Mouse (Mus musculus) MEL (cell line): Measurements from ENCODE around the gene Slc35d2. TPM values are rescaled to one million over a fixed set of nuclear protein-coding genes. Genes with fewer than 3 reads are reported as not detected.

Experiments
- DNase-seq: peaks from one replicate; pipeline ENCODE4 v3.0.0; 2011; ENCODE audit warnings: low read depth, low spot score
- H3K27ac ChIP-seq: 2 replicates; pipeline ENCODE4 v1.5.1; 2012; ENCODE audit warnings: low read depth, mild to moderate bottlenecking, control low read depth, low read length, moderate library complexity; ENCODE audit not compliant: control insufficient read depth
- H3K27me3 ChIP-seq, 2 experiments: fragments of 150-350 bp in 1 of 2; sonication (generic) in 1 of 2; 2 replicates each; pipeline ENCODE4 v1.6.1; 2012; ENCODE audit warnings: low read length in 2 of 2, mild to moderate bottlenecking in 2 of 2, improper control_type of control experiment in 1 of 2, moderate library complexity in 1 of 2; ENCODE audit not compliant: insufficient read depth in 2 of 2, control insufficient read depth in 1 of 2
- H3K36me3 ChIP-seq, 2 experiments: 2 replicates each; pipeline ENCODE4 v1.6.1; 2012 to 2014; ENCODE audit warnings: low read length in 2 of 2, improper control_type of control experiment in 1 of 2, inconsistent platforms in 1 of 2, mild to moderate bottlenecking in 1 of 2; ENCODE audit not compliant: insufficient read depth in 2 of 2, control insufficient read depth in 1 of 2
- H3K4me1 ChIP-seq, 2 experiments: fragments of 150-350 bp in 1 of 2; sonication (generic) in 1 of 2; 2 replicates each; pipeline ENCODE4 v1.6.1; 2012; ENCODE audit warnings: low read length in 2 of 2, improper control_type of control experiment in 1 of 2, mild to moderate bottlenecking in 1 of 2; ENCODE audit not compliant: insufficient read depth in 2 of 2, control insufficient read depth in 1 of 2
- H3K4me3 ChIP-seq, 2 experiments: fragments of 150-350 bp in 1 of 2; sonication (generic) in 1 of 2; 2 replicates each; pipeline ENCODE4 v1.5.1; 2012; ENCODE audit warnings: low read depth in 2 of 2, low read length in 2 of 2, mild to moderate bottlenecking in 2 of 2, moderate library complexity in 2 of 2, control low read depth in 1 of 2, improper control_type of control experiment in 1 of 2; ENCODE audit not compliant: control insufficient read depth in 1 of 2, insufficient read depth in 1 of 2
- H3K79me2 ChIP-seq: 2 replicates; pipeline ENCODE4 v1.6.1; 2012; ENCODE audit warnings: mild to moderate bottlenecking, low read length, moderate library complexity; ENCODE audit not compliant: control insufficient read depth, poor library complexity, insufficient read depth
- H3K9ac ChIP-seq: 2 replicates; pipeline ENCODE4 v1.6.1; 2012; ENCODE audit warnings: low read depth, mild to moderate bottlenecking, control low read depth, low read length, moderate library complexity; ENCODE audit not compliant: control insufficient read depth, poor library complexity, severe bottlenecking
- H3K9me3 ChIP-seq: fragments of 150-350 bp; sonication (generic); replicated peaks from 2 replicates; pipeline ENCODE4 v1.6.1; 2012; ENCODE audit warnings: mild to moderate bottlenecking, low read length, improper control_type of control experiment, moderate library complexity; ENCODE audit not compliant: insufficient read depth
- CHD1 ChIP-seq: IDR thresholded peaks from 2 replicates; pipeline ENCODE4 v1.6.1; 2012; ENCODE audit warnings: low read depth, mild to moderate bottlenecking, inconsistent platforms, low read length, improper control_type of control experiment
- CHD2 ChIP-seq: IDR thresholded peaks from 2 replicates; pipeline ENCODE4 v1.6.1; 2011; ENCODE audit warnings: low read length, improper control_type of control experiment
- CTCF ChIP-seq, 3 experiments: IDR thresholded peaks in 2 of 3; conservative IDR thresholded peaks in 1 of 3; 2 replicates each; pipeline ENCODE4 v1.5.1; 2011 to 2012; ENCODE audit warnings: low read length in 3 of 3, low read depth in 2 of 3, mild to moderate bottlenecking in 2 of 3, improper control_type of control experiment in 1 of 3, inconsistent platforms in 1 of 3, mixed read lengths in 1 of 3, moderate library complexity in 1 of 3; ENCODE audit not compliant: control insufficient read depth in 1 of 3, insufficient read depth in 1 of 3, poor library complexity in 1 of 3, severe bottlenecking in 1 of 3
- EP300 ChIP-seq, 2 experiments: IDR thresholded peaks; 2 replicates each; pipeline ENCODE4 v1.6.1; 2011; ENCODE audit warnings: improper control_type of control experiment in 2 of 2, low read length in 2 of 2, low read depth in 1 of 2, mild to moderate bottlenecking in 1 of 2
- GABPA ChIP-seq: IDR thresholded peaks from 2 replicates; pipeline ENCODE4 v1.6.1; 2012; ENCODE audit warnings: low read depth, mild to moderate bottlenecking, inconsistent platforms, low read length, improper control_type of control experiment, moderate library complexity
- GATA1 ChIP-seq: IDR thresholded peaks from 2 replicates; pipeline ENCODE4 v1.6.1; 2011; ENCODE audit warnings: low read depth, low read length, improper control_type of control experiment
- JUND ChIP-seq: IDR thresholded peaks from 2 replicates; pipeline ENCODE4 v1.6.1; 2011; ENCODE audit warnings: low read depth, mild to moderate bottlenecking, improper control_type of control experiment, low read length
- KAT2A ChIP-seq: conservative IDR thresholded peaks from 2 replicates; pipeline ENCODE4 v1.6.1; 2012; ENCODE audit warnings: low read depth, low read length, improper control_type of control experiment, inconsistent platforms
- MAFK ChIP-seq: IDR thresholded peaks from 2 replicates; pipeline ENCODE4 v1.6.1; 2011; ENCODE audit warnings: low read depth, mild to moderate bottlenecking, low read length, improper control_type of control experiment, borderline replicate concordance
- MAX ChIP-seq: IDR thresholded peaks from 2 replicates; pipeline ENCODE4 v1.6.1; 2011; ENCODE audit warnings: low read length, improper control_type of control experiment
- MAZ ChIP-seq: IDR thresholded peaks from 2 replicates; pipeline ENCODE4 v1.6.1; 2012; ENCODE audit warnings: low read depth, mild to moderate bottlenecking, inconsistent platforms, low read length, improper control_type of control experiment
- MXI1 ChIP-seq: IDR thresholded peaks from 2 replicates; pipeline ENCODE4 v1.6.1; 2011; ENCODE audit warnings: mild to moderate bottlenecking, low read depth, low read length, improper control_type of control experiment
- MYC ChIP-seq: IDR thresholded peaks from 2 replicates; pipeline ENCODE4 v1.6.1; 2011; ENCODE audit warnings: low read depth, mild to moderate bottlenecking, low read length, improper control_type of control experiment, moderate library complexity
- NELFE ChIP-seq: IDR thresholded peaks from 2 replicates; pipeline ENCODE4 v1.6.1; 2011; ENCODE audit warnings: low read depth, low read length, improper control_type of control experiment
- NRF1 ChIP-seq: IDR thresholded peaks from 2 replicates; pipeline ENCODE4 v1.6.1; 2014; ENCODE audit warnings: low read depth, mild to moderate bottlenecking, inconsistent platforms, low read length, improper control_type of control experiment, moderate library complexity; ENCODE audit not compliant: poor library complexity, insufficient read depth, severe bottlenecking
- POLR2AphosphoS2 ChIP-seq: IDR thresholded peaks from 2 replicates; pipeline ENCODE4 v1.6.1; 2011; ENCODE audit warnings: low read length, improper control_type of control experiment
- POLR2AphosphoS5 ChIP-seq: IDR thresholded peaks from 2 replicates; pipeline ENCODE4 v1.6.1; 2012; ENCODE audit warnings: low read depth, borderline replicate concordance, mild to moderate bottlenecking, inconsistent platforms, low read length, moderate library complexity, mixed read lengths
- RCOR1 ChIP-seq: IDR thresholded peaks from 2 replicates; pipeline ENCODE4 v1.6.1; 2012; ENCODE audit warnings: low read depth, mild to moderate bottlenecking, inconsistent platforms, low read length, improper control_type of control experiment
- SMC3 ChIP-seq: IDR thresholded peaks from 2 replicates; pipeline ENCODE4 v1.6.1; 2011; ENCODE audit warnings: low read depth, low read length, improper control_type of control experiment
- TAL1 ChIP-seq: IDR thresholded peaks from 2 replicates; pipeline ENCODE4 v1.6.1; 2012; ENCODE audit warnings: mild to moderate bottlenecking, inconsistent platforms, low read length, moderate library complexity, mixed read lengths
- TBP ChIP-seq: IDR thresholded peaks from 2 replicates; pipeline ENCODE4 v1.8.0; 2011; ENCODE audit warnings: low read depth, low read length, improper control_type of control experiment
- UBTF ChIP-seq: IDR thresholded peaks from 2 replicates; pipeline ENCODE4 v1.6.1; 2012; ENCODE audit warnings: low read depth, mild to moderate bottlenecking, inconsistent platforms, low read length, improper control_type of control experiment, moderate library complexity, borderline replicate concordance; ENCODE audit not compliant: insufficient read depth
- USF1 ChIP-seq: IDR thresholded peaks from 2 replicates; pipeline ENCODE4 v1.6.1; 2014; ENCODE audit warnings: low read depth, mild to moderate bottlenecking, inconsistent platforms, low read length, improper control_type of control experiment, moderate library complexity
- USF2 ChIP-seq, 2 experiments: IDR thresholded peaks; 2 replicates each; pipeline ENCODE4 v1.6.1; 2011 to 2012; ENCODE audit warnings: improper control_type of control experiment in 2 of 2, low read length in 2 of 2, borderline replicate concordance in 1 of 2, inconsistent platforms in 1 of 2, low read depth in 1 of 2, mild to moderate bottlenecking in 1 of 2; ENCODE audit not compliant: insufficient read depth in 1 of 2
- ZNF384 ChIP-seq: IDR thresholded peaks from 2 replicates; pipeline ENCODE4 v1.6.1; 2012; ENCODE audit warnings: low read depth, mild to moderate bottlenecking, inconsistent platforms, low read length, improper control_type of control experiment
- polyA plus RNA-seq, 2 experiments: library from polyadenylated mRNA; stranded (reverse) in 1 of 2; unstranded in 1 of 2; fragments of >175 nt in 1 of 2; fragments of >200 nt in 1 of 2; gene quantifications; 2 replicates each; pipeline versions ENCODE4 v1.2.1 to v1.2.4; 2012; ENCODE audit warnings: low replicate concordance in 2 of 2, low read depth in 1 of 2; ENCODE audit not compliant: insufficient read length in 2 of 2, insufficient read depth in 1 of 2, missing spikeins in 1 of 2
- total RNA-seq: library from RNA; depleted of rRNA; stranded (reverse); fragments of 300-350 nt; gene quantifications from 2 replicates; pipeline ENCODE4 v1.2.3, GENCODE M21; 2012

Slc35d2 gene
- total and polyA plus RNA-seq, 3 experiments = 3.9 to 11.6 TPM; not detected in 1

GRCm38 (mm10) chr13:64076074-64076473 is 53.1 kb downstream of the Slc35d2 start:
- Histone ChIP-seq H3K36me3 (no peaks in the 10 kb centered on the region), H3K79me2 (no peaks in the 10 kb centered on the region), H3K4me3 (no peak overlapping the region), H3K9ac (no peak overlapping the region), H3K9me3 (no peaks in the 10 kb centered on the region), H3K27ac (no peak overlapping the region), H3K4me1 (no peaks in the 10 kb centered on the region), H3K27me3 (peaks cover 0 to 5% of the 10 kb centered on the region in 2 experiments; a peak in 3 of 4 replicates)
- no peak for TF ChIP-seq RCOR1
- no peak for TF ChIP-seq CHD1
- TF ChIP-seq USF1 = no peak
- TF ChIP-seq UBTF = no peak
- TF ChIP-seq GABPA = no peak
- no peak for TF ChIP-seq MAX
- no peak for TF ChIP-seq ZNF384
- TF ChIP-seq POLR2AphosphoS2 = no peak
- DNase-seq = no peak

- TF ChIP-seq CHD1 (no peak), SMC3 (no peak), TBP (no peak)
- TF ChIP-seq, all 39 proteins: peak for 0
- Histone ChIP-seq H3K4me3 (no peak overlapping the region), H3K36me3 (no peaks in the 10 kb centered on the region; a peak in 1 of 4 replicates), H3K9me3 (no peaks in the 10 kb centered on the region), H3K9ac (no peak overlapping the region), H3K4me1 (no peaks in the 10 kb centered on the region), H3K27me3 (no peaks in the 10 kb centered on the region; a peak in 1 of 4 replicates), H3K79me2 (no peaks in the 10 kb centered on the region), H3K27ac (no peak overlapping the region)
- DNase-seq = peak; percentile 18
Observed at GRCm38 (mm10) chr13:64066653-64067052, 62.5 kb downstream of the Slc35d2 start.

GRCm38 (mm10) chr13:64064276-64064675 is 64.9 kb downstream of the Slc35d2 start:
- Histone ChIP-seq H3K9ac (no peak overlapping the region), H3K4me3 (no peak overlapping the region)
- TF ChIP-seq NRF1 (no peak), USF1 (no peak), JUND (no peak), CHD1 (no peak), TAL1 (no peak), CTCF (IDR thresholded peaks at IDR 0.05 in 2 of 3, conservative IDR thresholded peaks at IDR 0.05 in 1 of 3; ENCODE audit: control insufficient read depth in 1 of 3, insufficient read depth in 1 of 3, low read depth in 2 of 3, low read length in 3 of 3, poor library complexity in 1 of 3, severe bottlenecking in 1 of 3) (no peak), MYC (no peak), USF2 (IDR thresholded peaks at IDR 0.05; ENCODE audit: borderline replicate concordance in 1 of 2, insufficient read depth in 1 of 2, low read depth in 1 of 2, low read length in 2 of 2) (no peak), MAFK (no peak), KAT2A (no peak), CHD2 (no peak), MXI1 (no peak), NELFE (no peak), TBP (no peak), GATA1 (no peak), EP300 (IDR thresholded peaks at IDR 0.05; ENCODE audit: low read depth in 1 of 2, low read length in 2 of 2) (no peak), RCOR1 (no peak), POLR2AphosphoS5 (no peak), MAZ (no peak)
- TF ChIP-seq, all 39 proteins: peak for 0
- H3K36me3 ChIP-seq = no peaks in the 10 kb centered on the region; a peak in 1 of 4 replicates
- DNase-seq = no peak
- H3K79me2 ChIP-seq = no peaks in the 10 kb centered on the region
- no peaks in the 10 kb centered on the region for H3K9me3 ChIP-seq
- no peak overlapping the region for H3K27ac ChIP-seq
- H3K27me3 ChIP-seq = no peaks in the 10 kb centered on the region; a peak in 1 of 4 replicates
- H3K4me1 ChIP-seq = no peaks in the 10 kb centered on the region
